Mouse (Mus musculus) neural tube, embryonic 15.5 days (tissue): ENCODE measurements around the gene Slc22a6. TPM values are rescaled to one million over a fixed set of nuclear protein-coding genes. Genes with fewer than 3 reads are reported as not detected.

Experiments used
- ATAC-seq: fragments of 200-750 bp; cut with Nextera tagmentation; 2 replicates; pipeline ENCODE4 v1.8.0; 2017; ENCODE audit warnings: mild to moderate bottlenecking, moderate TSS enrichment, moderate library complexity; ENCODE audit not compliant: low FRiP score
- H3K27ac ChIP-seq: fragments of 300-500 bp; sonication (generic); replicated peaks from 2 replicates; pipeline ENCODE4 v1.5.1; 2015; ENCODE audit warnings: mild to moderate bottlenecking, inconsistent platforms
- H3K27me3 ChIP-seq: fragments of 300-500 bp; sonication (generic); replicated peaks from 2 replicates; pipeline ENCODE4 v1.6.1; 2015; ENCODE audit warnings: inconsistent platforms
- H3K36me3 ChIP-seq: fragments of 300-500 bp; sonication (generic); 2 replicates; pipeline ENCODE4 v1.6.1; 2015; ENCODE audit warnings: inconsistent platforms
- H3K4me1 ChIP-seq: fragments of 300-500 bp; sonication (generic); 2 replicates; pipeline ENCODE4 v1.6.1; 2015; ENCODE audit warnings: inconsistent platforms
- H3K4me2 ChIP-seq: fragments of 300-500 bp; sonication (generic); 2 replicates; pipeline ENCODE4 v1.6.1; 2015; ENCODE audit warnings: inconsistent platforms, mild to moderate bottlenecking, moderate library complexity
- H3K4me3 ChIP-seq: fragments of 300-500 bp; sonication (generic); replicated peaks from 2 replicates; pipeline ENCODE4 v1.5.1; 2015; ENCODE audit warnings: mild to moderate bottlenecking, inconsistent platforms
- H3K9ac ChIP-seq: fragments of 300-500 bp; sonication (generic); replicated peaks from 2 replicates; pipeline ENCODE4 v1.6.1; 2015; ENCODE audit warnings: mild to moderate bottlenecking, inconsistent platforms
- H3K9me3 ChIP-seq: fragments of 300-500 bp; sonication (generic); replicated peaks from 2 replicates; pipeline ENCODE4 v1.6.1; 2016; ENCODE audit warnings: inconsistent platforms
- WGBS: fragments of 180-500 bp; shearing (Covaris S2); methylation state at CpG from one replicate; pipeline ENCODE4 v1.1.7; 2015; ENCODE audit warnings: mixed read lengths; 5-methylcytosine and 5-hydroxymethylcytosine counted together
- polyA plus RNA-seq: library from polyadenylated mRNA; unstranded; fragments of >200 nt; fragmentation: Nextera tagmentation; extraction: Ambion mirVana; gene quantifications from 2 replicates; pipeline ENCODE4 v1.2.1, GENCODE M21; 2015

The Slc22a6 gene
- polyA plus RNA-seq: 0.82 and 1.8 TPM in 2 replicates

DNA sequence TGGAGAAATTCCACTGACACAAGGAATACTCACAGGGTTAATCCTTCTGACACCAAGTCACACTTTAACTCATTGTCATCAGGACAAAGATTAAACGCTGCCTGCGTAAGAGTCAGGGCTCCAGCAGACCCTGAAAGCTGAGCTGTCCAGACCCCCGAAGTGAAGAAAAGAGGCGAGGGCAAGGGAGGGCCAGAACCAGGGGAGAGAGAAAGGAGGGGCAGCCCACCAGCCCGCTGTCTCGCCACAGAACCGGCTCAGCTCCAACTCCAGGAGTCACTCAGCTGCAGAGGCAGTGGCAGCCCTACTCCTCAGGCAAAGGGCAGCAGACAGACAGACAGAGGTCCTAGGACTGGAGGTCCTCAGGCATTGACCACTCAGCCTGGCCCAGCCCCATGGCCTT lies at the start of gene Slc22a6:
TSS of gene Slc22a6 (plus strand) at position 136 of the 400 bp plus-strand sequence.
- Histone ChIP-seq H3K27me3 (no peaks in the 10 kb centered on the region), H3K9me3 (no peaks in the 10 kb centered on the region), H3K36me3 (no peaks in the 10 kb centered on the region), H3K4me1 (no peaks in the 10 kb centered on the region), H3K4me2 (no peak within 1 kb of the TSS), H3K4me3 (no peak within 1 kb of the TSS), H3K9ac (no peak within 1 kb of the TSS), H3K27ac (no peak within 1 kb of the TSS)
- ATAC-seq: no peak
- WGBS: 32% methylated on average over 7 of the region's 7 CpGs

GRCm38 (mm10) chr19:8569453-8569863 lies 48.4 kb upstream of the Slc22a6 start:
- H3K4me3 ChIP-seq: peak overlapping the region; percentile 29
- H3K27ac ChIP-seq: no peak overlapping the region
- peak overlapping the region; percentile 66 for H3K4me2 ChIP-seq
- peak; percentile 66 for ATAC-seq
- peaks cover 6% of the 10 kb centered on the region for H3K4me1 ChIP-seq
- peak overlapping the region; percentile 41; the same call in 1 of the 2 replicates for H3K9ac ChIP-seq
- no peaks in the 10 kb centered on the region for H3K36me3 ChIP-seq
- no peaks in the 10 kb centered on the region for H3K27me3 ChIP-seq
- 7% methylated on average over 14 of the region's 14 CpGs for WGBS
- H3K9me3 ChIP-seq: no peaks in the 10 kb centered on the region

GRCm38 (mm10) chr19:8570341-8571040 lies 47.3 kb upstream of the Slc22a6 start:
- Histone ChIP-seq H3K27ac (no peak overlapping the region), H3K4me1 (peaks cover 6% of the 10 kb centered on the region), H3K9ac (no peak overlapping the region), H3K4me3 (no peak overlapping the region), H3K27me3 (no peaks in the 10 kb centered on the region), H3K9me3 (no peaks in the 10 kb centered on the region), H3K36me3 (no peaks in the 10 kb centered on the region), H3K4me2 (no peak overlapping the region)
- WGBS: 65% methylated on average over 2 of the region's 2 CpGs
- ATAC-seq: no peak

DNA sequence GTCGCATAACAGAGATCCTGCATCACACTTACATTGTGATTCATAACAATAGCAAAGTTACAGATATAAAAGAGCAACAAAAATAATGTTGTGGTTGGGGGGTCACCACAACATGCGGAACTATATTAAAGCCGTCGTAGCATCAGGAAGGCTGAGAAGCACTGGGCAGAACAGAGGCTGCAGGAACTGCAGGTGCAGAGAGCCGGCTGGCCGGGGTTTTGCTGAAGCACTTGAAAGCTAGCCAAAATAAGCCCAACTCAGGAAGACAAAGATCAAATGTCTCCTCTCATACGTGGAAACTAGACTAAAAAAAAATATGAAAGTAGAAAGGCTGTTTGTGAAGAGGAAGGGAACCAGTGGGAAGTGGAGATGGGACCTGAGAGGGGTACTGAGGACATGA lies 46.1 kb upstream of the Slc22a6 start:
- no peak overlapping the region for H3K4me2 ChIP-seq
- H3K27ac ChIP-seq: no peak overlapping the region
- 73% methylated on average over 7 of the region's 7 CpGs for WGBS
- no peak for ATAC-seq
- no peaks in the 10 kb centered on the region for H3K27me3 ChIP-seq
- no peak overlapping the region for H3K4me3 ChIP-seq
- H3K4me1 ChIP-seq: peaks cover 6% of the 10 kb centered on the region
- H3K9ac ChIP-seq: no peak overlapping the region
- H3K36me3 ChIP-seq: no peaks in the 10 kb centered on the region
- H3K9me3 ChIP-seq: no peaks in the 10 kb centered on the region

DNA sequence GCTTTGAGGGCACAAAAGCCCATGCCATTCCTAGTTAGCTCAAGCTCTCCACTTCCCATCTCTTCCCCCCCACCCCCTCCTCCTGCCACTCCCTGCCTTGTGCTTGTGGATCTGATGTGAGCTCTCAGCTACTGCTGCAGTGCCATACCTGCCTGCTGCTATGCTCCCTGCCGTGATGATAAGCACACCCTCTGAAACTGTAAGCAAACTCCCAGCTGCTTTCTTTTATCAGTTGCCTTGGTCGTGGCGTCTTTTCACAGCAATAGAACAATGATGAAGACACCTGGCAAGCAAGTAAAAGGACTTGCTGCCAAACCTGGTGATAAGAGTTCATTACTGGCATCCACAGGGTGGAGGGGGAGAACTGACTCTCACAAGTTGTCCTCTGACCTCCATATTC lies 45.4 kb upstream of the Slc22a6 start:
- H3K9me3 ChIP-seq: no peaks in the 10 kb centered on the region
- no peaks in the 10 kb centered on the region for H3K27me3 ChIP-seq
- no peak overlapping the region for H3K27ac ChIP-seq
- no peak overlapping the region for H3K4me3 ChIP-seq
- no peak overlapping the region for H3K9ac ChIP-seq
- no peak overlapping the region for H3K4me2 ChIP-seq
- no peaks in the 10 kb centered on the region for H3K36me3 ChIP-seq
- no peak for ATAC-seq
- WGBS: 47% methylated on average over 3 of the region's 3 CpGs
- peaks cover 6% of the 10 kb centered on the region for H3K4me1 ChIP-seq

DNA sequence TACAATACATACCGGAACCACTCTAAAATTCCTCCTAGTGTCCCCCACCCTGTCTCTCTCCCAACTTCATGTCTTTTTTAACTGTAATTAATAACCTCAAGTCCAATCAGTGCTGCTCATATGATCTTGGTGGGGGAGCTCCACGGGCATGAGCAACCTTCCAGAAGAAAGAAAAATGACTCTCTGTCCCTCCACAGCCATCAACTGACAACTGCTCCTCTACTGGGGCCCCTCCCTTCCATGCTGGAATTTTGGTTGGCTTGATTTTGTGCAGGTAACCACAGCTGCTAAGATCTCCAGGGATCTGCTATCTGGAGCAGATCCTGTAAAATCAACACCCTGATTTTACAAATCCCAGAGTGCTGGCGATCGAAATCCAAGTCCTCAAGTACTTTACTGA lies 40.4 kb upstream of the Slc22a6 start:
- Histone ChIP-seq H3K36me3 (no peaks in the 10 kb centered on the region), H3K27me3 (no peaks in the 10 kb centered on the region), H3K4me1 (peaks cover 8% of the 10 kb centered on the region), H3K4me2 (no peak overlapping the region), H3K9me3 (no peaks in the 10 kb centered on the region), H3K27ac (no peak overlapping the region), H3K4me3 (no peak overlapping the region), H3K9ac (no peak overlapping the region)
- ATAC-seq: no peak
- 81% methylated on average over 4 of the region's 4 CpGs for WGBS

- H3K27me3 ChIP-seq: no peaks in the 10 kb centered on the region
- peak overlapping the region; percentile 43; the same call in 1 of the 2 replicates for H3K9ac ChIP-seq
- H3K4me2 ChIP-seq: peak overlapping the region; percentile 80
- 9% methylated on average over 24 of the region's 24 CpGs for WGBS
- no peaks in the 10 kb centered on the region for H3K9me3 ChIP-seq
- peak; percentile 87 for ATAC-seq
- H3K36me3 ChIP-seq: no peaks in the 10 kb centered on the region
- H3K4me3 ChIP-seq: peak overlapping the region; percentile 39
- peak overlapping the region; percentile 38; the same call in 1 of the 2 replicates for H3K27ac ChIP-seq
- H3K4me1 ChIP-seq: peaks cover 8% of the 10 kb centered on the region
These were observed 39.4 kb upstream of the Slc22a6 start for GRCm38 (mm10) chr19:8578293-8578969.

- Histone ChIP-seq H3K9me3 (no peaks in the 10 kb centered on the region), H3K36me3 (no peaks in the 10 kb centered on the region), H3K4me2 (peak overlapping the region; percentile 80), H3K9ac (peak overlapping the region; percentile 43; the same call in 1 of the 2 replicates), H3K4me1 (peaks cover 8% of the 10 kb centered on the region), H3K27ac (peak overlapping the region; percentile 38; the same call in 1 of the 2 replicates), H3K4me3 (peak overlapping the region; percentile 39), H3K27me3 (no peaks in the 10 kb centered on the region)
- 0 out of 2 replicates have a peak, but pooled peaks have one; percentile 11 for ATAC-seq
- 64% methylated on average over 2 of the region's 2 CpGs for WGBS
These were observed 38.9 kb upstream of the Slc22a6 start for GRCm38 (mm10) chr19:8578970-8579342.

- no peak overlapping the region for H3K27ac ChIP-seq
- no peak overlapping the region for H3K9ac ChIP-seq
- no peaks in the 10 kb centered on the region for H3K36me3 ChIP-seq
- H3K4me1 ChIP-seq: no peaks in the 10 kb centered on the region
- H3K9me3 ChIP-seq: no peaks in the 10 kb centered on the region
- no peaks in the 10 kb centered on the region for H3K27me3 ChIP-seq
- WGBS: 87% methylated on average over 3 of the region's 3 CpGs
- no peak overlapping the region for H3K4me3 ChIP-seq
- no peak overlapping the region for H3K4me2 ChIP-seq
- no peak for ATAC-seq
These were observed 32.5 kb upstream of the Slc22a6 start for GRCm38 (mm10) chr19:8585298-8585697.

- H3K27me3 ChIP-seq: no peaks in the 10 kb centered on the region
- H3K4me2 ChIP-seq: no peak overlapping the region
- no peaks in the 10 kb centered on the region for H3K36me3 ChIP-seq
- no peaks in the 10 kb centered on the region for H3K9me3 ChIP-seq
- H3K9ac ChIP-seq: no peak overlapping the region
- no peak overlapping the region for H3K4me3 ChIP-seq
- no peak overlapping the region for H3K27ac ChIP-seq
- no peak for ATAC-seq
- no peaks in the 10 kb centered on the region for H3K4me1 ChIP-seq
- 96% methylated on average over 2 of the region's 2 CpGs for WGBS
These were observed 31.9 kb upstream of the Slc22a6 start for GRCm38 (mm10) chr19:8585899-8586298.

DNA sequence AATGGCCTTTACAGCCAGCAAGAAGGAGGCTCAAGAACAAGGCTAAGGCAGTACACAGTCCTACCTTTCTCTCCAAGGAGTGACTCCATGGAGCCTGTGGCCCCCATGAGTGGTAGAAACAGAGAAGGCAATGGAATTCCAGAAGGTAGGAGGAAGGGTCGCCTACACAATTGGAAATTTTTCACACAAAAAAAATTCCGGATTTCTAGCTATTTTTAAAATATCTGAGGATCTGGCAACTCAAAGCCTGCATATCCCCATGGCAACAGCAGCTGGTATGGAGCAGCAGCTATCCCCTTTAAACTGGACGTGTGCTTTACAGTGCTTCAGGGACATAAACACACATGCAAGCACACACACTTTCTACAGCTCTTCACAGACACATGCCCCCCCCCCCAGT lies 31.5 kb upstream of the Slc22a6 start:
- Histone ChIP-seq H3K9me3 (no peaks in the 10 kb centered on the region), H3K9ac (no peak overlapping the region), H3K27me3 (no peaks in the 10 kb centered on the region), H3K27ac (no peak overlapping the region), H3K4me1 (no peaks in the 10 kb centered on the region), H3K4me3 (no peak overlapping the region), H3K4me2 (no peak overlapping the region), H3K36me3 (no peaks in the 10 kb centered on the region)
- 48% methylated on average over 3 of the region's 3 CpGs for WGBS
- no peak for ATAC-seq

GRCm38 (mm10) chr19:8587315-8587714 lies 30.5 kb upstream of the Slc22a6 start:
- Histone ChIP-seq H3K4me3 (no peak overlapping the region), H3K27me3 (no peaks in the 10 kb centered on the region), H3K36me3 (no peaks in the 10 kb centered on the region), H3K9me3 (no peaks in the 10 kb centered on the region), H3K4me1 (no peaks in the 10 kb centered on the region), H3K27ac (no peak overlapping the region), H3K4me2 (no peak overlapping the region), H3K9ac (no peak overlapping the region)
- WGBS: 50% methylated on average over 1 of the region's 1 CpGs
- ATAC-seq: no peak
